Mouse (Mus musculus) G1E-ER4 (cell line): ENCODE data around the gene Adam11. TPM values are rescaled to one million over a fixed set of nuclear protein-coding genes. Genes with fewer than 3 reads are reported as not detected.

ENCODE experiments used
- GATA1 ChIP-seq: IDR thresholded peaks from one replicate; pipeline ENCODE4 v1.8.0; 2012; ENCODE audit warnings: low read length, inconsistent platforms
- polyA plus RNA-seq: library from polyadenylated mRNA; stranded (reverse); fragments of >175 nt; gene quantifications from 2 replicates; pipeline ENCODE4 v1.2.3, GENCODE M21; 2012

Gene Adam11
- not detected in 2 replicates for polyA plus RNA-seq

- TF ChIP-seq GATA1: no peak
Observed at GRCm38 (mm10) chr11:102761309-102762210, at the start of gene Adam11. Adam11 (plus strand) TSS chr11:102761439.

- no peak for TF ChIP-seq GATA1
Observed at GRCm38 (mm10) chr11:102712411-102712810, 48.8 kb upstream of the Adam11 start.

GRCm38 (mm10) chr11:102716135-102716534 is 45.1 kb upstream of the Adam11 start:
- TF ChIP-seq GATA1: no peak

GRCm38 (mm10) chr11:102725574-102725973 is 35.7 kb upstream of the Adam11 start:
- TF ChIP-seq GATA1: no peak

GRCm38 (mm10) chr11:102728614-102729013 is 32.6 kb upstream of the Adam11 start:
- no peak for TF ChIP-seq GATA1

- TF ChIP-seq GATA1: no peak
Observed at GRCm38 (mm10) chr11:102729835-102730234, 31.4 kb upstream of the Adam11 start.

GRCm38 (mm10) chr11:102731366-102731765 is 29.9 kb upstream of the Adam11 start:
- TF ChIP-seq GATA1: no peak

- no peak for TF ChIP-seq GATA1
Observed at GRCm38 (mm10) chr11:102733146-102733545, 28.1 kb upstream of the Adam11 start.

GRCm38 (mm10) chr11:102734961-102735360 is 26.3 kb upstream of the Adam11 start:
- TF ChIP-seq GATA1: no peak

GRCm38 (mm10) chr11:102738046-102738445 is 23.2 kb upstream of the Adam11 start:
- no peak for TF ChIP-seq GATA1

GRCm38 (mm10) chr11:102739278-102739966 is 21.8 kb upstream of the Adam11 start:
- no peak for TF ChIP-seq GATA1

GRCm38 (mm10) chr11:102740634-102741033 is 20.6 kb upstream of the Adam11 start:
- no peak for TF ChIP-seq GATA1

- TF ChIP-seq GATA1: no peak
Observed at GRCm38 (mm10) chr11:102741129-102741950, 19.9 kb upstream of the Adam11 start.

GRCm38 (mm10) chr11:102742066-102742465 is 19.2 kb upstream of the Adam11 start:
- no peak for TF ChIP-seq GATA1

- TF ChIP-seq GATA1: no peak
Observed at GRCm38 (mm10) chr11:102742843-102743242, 18.4 kb upstream of the Adam11 start.

- TF ChIP-seq GATA1: no peak
Observed at GRCm38 (mm10) chr11:102744746-102745145, 16.5 kb upstream of the Adam11 start.
